Mouse (Mus musculus) midbrain, embryonic 10.5 days (tissue): Measurements from ENCODE around the gene Ovca2. TPM values are rescaled to one million over a fixed set of nuclear protein-coding genes. Genes with fewer than 3 reads are reported as not detected.

ENCODE experiments used
- DNase-seq: peaks from one replicate; pipeline ENCODE4 v3.0.0-alpha.2; 2017; ENCODE audit warnings: low spot score
- H3K27ac ChIP-seq: fragments of 300-500 bp; sonication (generic); replicated peaks from 2 replicates; pipeline ENCODE4 v1.5.1; 2016; ENCODE audit warnings: mild to moderate bottlenecking
- H3K27me3 ChIP-seq: fragments of 300-500 bp; sonication (generic); 2 replicates; pipeline ENCODE4 v1.6.1; 2016; ENCODE audit warnings: low read depth, mild to moderate bottlenecking; ENCODE audit not compliant: poor library complexity, severe bottlenecking
- H3K36me3 ChIP-seq: fragments of 300-500 bp; sonication (generic); 2 replicates; pipeline ENCODE4 v1.6.1; 2016; ENCODE audit warnings: mild to moderate bottlenecking, moderate library complexity
- H3K4me1 ChIP-seq: fragments of 300-500 bp; sonication (generic); 2 replicates; pipeline ENCODE4 v1.6.1; 2016
- H3K4me3 ChIP-seq: fragments of 300-500 bp; sonication (generic); 2 replicates; pipeline ENCODE4 v1.5.1; 2016; ENCODE audit warnings: mild to moderate bottlenecking, moderate library complexity
- H3K9me3 ChIP-seq: fragments of 300-500 bp; sonication (generic); replicated peaks from 2 replicates; pipeline ENCODE4 v1.6.1; 2016; ENCODE audit warnings: mild to moderate bottlenecking
- WGBS: fragments of 180-500 bp; shearing (Covaris S2); methylation state at CpG from one replicate; pipeline ENCODE4 v1.1.7; 2016; 5-methylcytosine and 5-hydroxymethylcytosine counted together
- polyA plus RNA-seq: library from polyadenylated mRNA; unstranded; fragments of >200 nt; fragmentation: Nextera tagmentation; extraction: Ambion mirVana; gene quantifications from 2 replicates; pipeline ENCODE4 v1.2.1, GENCODE M21; 2016

Gene Ovca2
- polyA plus RNA-seq, result 33.5 and 37.6 TPM in 2 replicates

GRCm38 (mm10) chr11:75178672-75179208, at the start of gene Ovca2:
Gene Ovca2, minus strand, starts transcription at chr11:75178835.
- peaks cover 21% of the 10 kb centered on the region for H3K27me3 ChIP-seq
- under 1% methylated on average over 33 of the region's 33 CpGs for WGBS
- peaks cover 55% of the 10 kb centered on the region for H3K36me3 ChIP-seq
- peak; percentile 94 for DNase-seq
- H3K9me3 ChIP-seq, result no peaks in the 10 kb centered on the region
- peaks cover 31% of the 10 kb centered on the region for H3K4me1 ChIP-seq
- peak within 1 kb of the TSS; percentile 82 for H3K4me3 ChIP-seq
- peak within 1 kb of the TSS; percentile 89 for H3K27ac ChIP-seq

GRCm38 (mm10) chr11:75227632-75228031, 49.0 kb upstream of the Ovca2 start:
- peaks cover 10% of the 10 kb centered on the region for H3K4me1 ChIP-seq
- peaks cover 8% of the 10 kb centered on the region for H3K27me3 ChIP-seq
- H3K4me3 ChIP-seq, result no peak overlapping the region
- WGBS, result 69% methylated on average over 3 of the region's 3 CpGs
- no peak overlapping the region for H3K27ac ChIP-seq
- no peak for DNase-seq
- H3K9me3 ChIP-seq, result no peaks in the 10 kb centered on the region
- no peaks in the 10 kb centered on the region for H3K36me3 ChIP-seq

GRCm38 (mm10) chr11:75224835-75225234, 46.2 kb upstream of the Ovca2 start:
- no peaks in the 10 kb centered on the region for H3K9me3 ChIP-seq
- no peaks in the 10 kb centered on the region for H3K27me3 ChIP-seq
- H3K4me1 ChIP-seq, result peaks cover 18% of the 10 kb centered on the region
- H3K27ac ChIP-seq, result no peak overlapping the region
- H3K36me3 ChIP-seq, result no peaks in the 10 kb centered on the region
- WGBS, result 90% methylated on average over 4 of the region's 4 CpGs
- H3K4me3 ChIP-seq, result no peak overlapping the region
- DNase-seq, result no peak

- H3K36me3 ChIP-seq, result no peaks in the 10 kb centered on the region
- DNase-seq, result no peak
Observed at GRCm38 (mm10) chr11:75224062-75224461, 45.4 kb upstream of the Ovca2 start.

GRCm38 (mm10) chr11:75220517-75221145, 42.0 kb upstream of the Ovca2 start:
- Histone ChIP-seq H3K4me3 (no peak overlapping the region), H3K27me3 (peaks cover 8% of the 10 kb centered on the region), H3K4me1 (peaks cover 30% of the 10 kb centered on the region), H3K27ac (no peak overlapping the region; the same call in 1 of the 2 replicates), H3K9me3 (no peaks in the 10 kb centered on the region), H3K36me3 (no peaks in the 10 kb centered on the region)
- no peak for DNase-seq
- 39% methylated on average over 6 of the region's 6 CpGs for WGBS

More at GRCm38 (mm10) chr11:75224062-75224461, 45.4 kb upstream of the Ovca2 start:
- peaks cover 19% of the 10 kb centered on the region for H3K4me1 ChIP-seq
- no peaks in the 10 kb centered on the region for H3K9me3 ChIP-seq
- H3K4me3 ChIP-seq, result no peak overlapping the region
- H3K27ac ChIP-seq, result no peak overlapping the region
- 84% methylated on average over 12 of the region's 12 CpGs for WGBS
- no peaks in the 10 kb centered on the region for H3K27me3 ChIP-seq

- Histone ChIP-seq H3K27ac (no peak overlapping the region), H3K4me1 (peaks cover 35% of the 10 kb centered on the region), H3K27me3 (peaks cover 12% of the 10 kb centered on the region), H3K4me3 (no peak overlapping the region), H3K9me3 (no peaks in the 10 kb centered on the region), H3K36me3 (no peaks in the 10 kb centered on the region)
- 57% methylated on average over 9 of the region's 9 CpGs for WGBS
- no peak for DNase-seq
Observed at GRCm38 (mm10) chr11:75220115-75220514, 41.5 kb upstream of the Ovca2 start.

- H3K4me1 ChIP-seq, result peaks cover 77% of the 10 kb centered on the region
- H3K36me3 ChIP-seq, result no peaks in the 10 kb centered on the region
- H3K27ac ChIP-seq, result peak overlapping the region; percentile 84
- no peaks in the 10 kb centered on the region for H3K9me3 ChIP-seq
- H3K4me3 ChIP-seq, result peak overlapping the region; percentile 54
- WGBS, result 15% methylated on average over 13 of the region's 13 CpGs
- no peak for DNase-seq
- H3K27me3 ChIP-seq, result peaks cover 54% of the 10 kb centered on the region
Observed at GRCm38 (mm10) chr11:75214081-75214950, 35.7 kb upstream of the Ovca2 start.

- peak; percentile 70 for DNase-seq
- Histone ChIP-seq H3K27ac (peak overlapping the region; percentile 84), H3K27me3 (peaks cover 54% of the 10 kb centered on the region), H3K9me3 (no peaks in the 10 kb centered on the region), H3K36me3 (no peaks in the 10 kb centered on the region), H3K4me3 (peak overlapping the region; percentile 54), H3K4me1 (peaks cover 85% of the 10 kb centered on the region)
- 1% methylated on average over 35 of the region's 35 CpGs for WGBS
Observed at GRCm38 (mm10) chr11:75213372-75214080, 34.9 kb upstream of the Ovca2 start.

GRCm38 (mm10) chr11:75212876-75213275, 34.2 kb upstream of the Ovca2 start:
- peaks cover 54% of the 10 kb centered on the region for H3K27me3 ChIP-seq
- DNase-seq, result no peak
- no peaks in the 10 kb centered on the region for H3K36me3 ChIP-seq
- no peaks in the 10 kb centered on the region for H3K9me3 ChIP-seq
- WGBS, result 61% methylated on average over 1 of the region's 3 CpGs
- peaks cover 92% of the 10 kb centered on the region for H3K4me1 ChIP-seq
- peak overlapping the region; percentile 84 for H3K27ac ChIP-seq
- H3K4me3 ChIP-seq, result no peak overlapping the region

GRCm38 (mm10) chr11:75212031-75212667, 33.5 kb upstream of the Ovca2 start:
- no peak overlapping the region for H3K4me3 ChIP-seq
- H3K27ac ChIP-seq, result peak overlapping the region; percentile 79
- no peaks in the 10 kb centered on the region for H3K36me3 ChIP-seq
- H3K9me3 ChIP-seq, result no peaks in the 10 kb centered on the region
- 40% methylated on average over 8 of the region's 8 CpGs for WGBS
- H3K4me1 ChIP-seq, result peaks cover 92% of the 10 kb centered on the region
- no peak for DNase-seq
- peaks cover 54% of the 10 kb centered on the region for H3K27me3 ChIP-seq

- 28% methylated on average over 6 of the region's 6 CpGs for WGBS
- H3K4me3 ChIP-seq, result no peak overlapping the region
- peak overlapping the region; percentile 78 for H3K27ac ChIP-seq
- DNase-seq, result no peak
- H3K27me3 ChIP-seq, result peaks cover 47% of the 10 kb centered on the region
- peaks cover 86% of the 10 kb centered on the region for H3K4me1 ChIP-seq
- H3K36me3 ChIP-seq, result no peaks in the 10 kb centered on the region
- no peaks in the 10 kb centered on the region for H3K9me3 ChIP-seq
Observed at GRCm38 (mm10) chr11:75210755-75211154, 32.1 kb upstream of the Ovca2 start.

GRCm38 (mm10) chr11:75210093-75210492, 31.5 kb upstream of the Ovca2 start:
- H3K4me3 ChIP-seq, result peak overlapping the region; percentile 21
- H3K27me3 ChIP-seq, result peaks cover 41% of the 10 kb centered on the region
- no peaks in the 10 kb centered on the region for H3K36me3 ChIP-seq
- no peaks in the 10 kb centered on the region for H3K9me3 ChIP-seq
- peaks cover 86% of the 10 kb centered on the region for H3K4me1 ChIP-seq
- WGBS, result 45% methylated on average over 4 of the region's 4 CpGs
- peak overlapping the region; percentile 78 for H3K27ac ChIP-seq
- DNase-seq, result no peak
